Mouse (Mus musculus) kidney, adult 2 months (tissue): ENCODE results near the gene Ccdc88c.

Experiments used
- CTCF ChIP-seq: fragments of 200-500 bp; conservative IDR thresholded peaks from 2 replicates; pipeline ENCODE4 v1.5.1; 2011; ENCODE audit warnings: low read depth, mild to moderate bottlenecking, control low read depth, low read length, moderate library complexity, mixed read lengths; ENCODE audit not compliant: insufficient read depth, insufficient read length
- POLR2A ChIP-seq: fragments of 200-500 bp; IDR thresholded peaks from one replicate; pipeline ENCODE4 v1.6.1; 2011; ENCODE audit warnings: low read depth, low read length, control low read depth

DNA sequence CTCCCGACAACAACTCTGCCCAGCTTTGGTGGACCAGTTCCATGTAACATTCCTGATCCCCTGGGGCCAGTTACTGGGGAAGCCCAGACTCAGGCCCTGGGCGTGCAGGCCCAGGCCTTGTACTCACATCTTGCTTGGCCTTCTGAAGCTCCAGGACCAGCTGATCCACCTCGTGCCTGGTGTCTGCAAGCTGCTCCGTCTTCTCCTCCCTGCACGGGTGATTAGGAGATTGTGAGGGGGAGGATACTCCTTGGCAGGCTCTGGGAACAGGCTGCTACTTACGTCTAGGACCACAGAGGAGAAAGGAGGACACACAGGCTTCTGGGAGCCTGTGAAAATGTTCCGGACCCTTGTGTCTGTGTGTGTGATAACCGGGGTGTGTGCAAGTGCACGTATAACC lies 62.6 kb downstream of the Ccdc88c start:
- TF ChIP-seq CTCF (no peak), POLR2A (no peak)
